Mouse (Mus musculus): Measurements from ENCODE around the gene Hist2h3c2. TPM values are rescaled to one million over a fixed set of nuclear protein-coding genes. Genes with fewer than 3 reads are reported as not detected.
A peak's percentile ranks its signal among the peaks of the same experiment; 100 is the strongest.
"Not testable (repeated sequence)": the region's sequence is repeated elsewhere in the genome, so short reads cannot be mapped to it uniquely, and the experiment has no call there.

Gene Hist2h3c2
- polyA plus RNA-seq, 1 experiment from 2014 or later = 8.7 TPM

GRCm38 (mm10) chr3:96228828-96229227, 10.1 kb downstream of the Hist2h3c2 start:
- 62% methylated on average over 2 of the region's 2 CpGs for WGBS

DNA sequence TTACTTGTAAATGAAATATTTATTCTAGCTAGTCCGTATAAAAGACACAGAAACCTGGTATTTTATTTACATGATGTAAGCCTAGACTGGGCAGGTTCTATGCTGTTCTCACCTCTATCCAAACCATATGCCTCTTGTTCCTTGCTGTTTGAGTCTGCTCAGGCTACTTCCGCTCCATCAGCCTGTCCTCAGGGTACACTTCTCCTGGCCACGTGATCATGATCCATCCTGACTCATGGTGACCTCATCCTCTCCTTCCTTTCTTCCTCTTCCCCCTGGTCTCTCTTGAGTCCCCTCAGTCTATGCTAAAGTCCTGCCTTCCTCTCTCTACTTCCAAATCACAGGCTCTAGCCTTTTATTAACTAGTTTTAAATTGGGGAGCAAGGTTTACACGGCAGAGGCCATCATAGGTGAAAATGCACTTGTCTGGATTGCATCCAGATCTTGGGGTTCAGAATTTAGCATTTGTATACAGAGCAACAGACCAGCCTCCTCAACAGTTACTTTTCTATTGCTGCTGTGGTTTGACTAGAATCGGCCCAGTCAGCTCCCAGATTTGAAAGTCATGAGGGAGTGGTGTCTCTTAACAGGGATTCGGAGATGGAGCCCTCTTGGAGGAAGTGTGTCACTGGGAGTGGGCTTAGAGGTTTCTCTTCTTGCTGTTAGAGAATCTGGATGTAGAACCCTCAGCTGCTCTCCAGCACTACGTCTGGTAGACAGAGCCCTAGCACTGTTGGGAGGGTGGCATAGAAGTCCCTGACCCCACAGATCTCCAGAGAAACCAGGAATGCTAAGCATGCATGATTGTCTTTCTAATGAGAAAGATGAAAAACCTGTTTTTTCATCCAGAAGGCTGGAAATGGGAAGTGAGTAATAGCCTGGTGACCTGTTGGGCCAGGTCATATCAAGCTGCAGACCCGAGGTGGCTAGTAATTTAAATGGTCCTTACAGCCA, 12.0 kb downstream of the Hist2h3c2 start:
- Histone ChIP-seq H3K27me3 (replicated peaks) (no peaks in the 10 kb centered on the region), H3K27ac (no peak overlapping the region), H3K9me3 (no peaks in the 10 kb centered on the region), H3K4me1 (no peaks in the 10 kb centered on the region), H3K4me2 (no peak overlapping the region), H3K4me3 (replicated peaks) (no peak overlapping the region), H3K36me3 (no peaks in the 10 kb centered on the region), H3K9ac (no peak overlapping the region)
- 52% methylated on average over 8 of the region's 8 CpGs for WGBS
- no peak; the same call in 1 of the 2 replicates for ATAC-seq (ENCODE audit: insufficient read depth, low FRiP score, low read depth)

More at GRCm38 (mm10) chr3:96228828-96229227, 10.1 kb downstream of the Hist2h3c2 start:
- Histone ChIP-seq H3K9me3 (no peaks in the 10 kb centered on the region), H3K9ac (no peak overlapping the region), H3K36me3 (no peaks in the 10 kb centered on the region), H3K4me2 (no peak overlapping the region), H3K27ac (no peak overlapping the region), H3K4me1 (no peaks in the 10 kb centered on the region), H3K27me3 (replicated peaks) (no peaks in the 10 kb centered on the region), H3K4me3 (replicated peaks) (no peak overlapping the region)
- no peak for ATAC-seq (ENCODE audit: insufficient read depth, low FRiP score, low read depth)

DNA sequence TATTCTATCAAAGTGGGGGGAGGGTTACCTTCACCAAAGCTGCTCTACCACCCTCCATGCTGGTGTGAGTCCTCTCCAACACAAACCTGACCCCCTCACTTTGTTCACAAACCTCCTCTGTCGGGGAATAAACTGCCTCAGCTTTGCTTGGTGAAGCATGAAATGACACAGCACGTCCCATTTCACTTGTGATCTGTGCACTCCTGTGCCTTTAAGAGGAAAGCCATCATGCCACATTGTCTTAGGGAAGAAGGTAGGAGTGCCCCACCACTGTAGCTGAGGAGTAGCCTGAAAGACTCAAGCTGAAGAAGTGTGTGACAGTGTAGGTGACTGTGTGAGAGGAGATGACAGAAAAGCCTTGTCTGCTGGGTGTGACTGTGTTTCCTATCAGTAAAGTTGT, 13.5 kb downstream of the Hist2h3c2 start:
- Histone ChIP-seq H3K9me3 (no peaks in the 10 kb centered on the region), H3K4me3 (replicated peaks) (no peak overlapping the region), H3K4me2 (no peak overlapping the region), H3K27ac (no peak overlapping the region), H3K4me1 (no peaks in the 10 kb centered on the region), H3K27me3 (replicated peaks) (no peaks in the 10 kb centered on the region), H3K36me3 (no peaks in the 10 kb centered on the region), H3K9ac (no peak overlapping the region)
- 52% methylated on average over 2 of the region's 2 CpGs for WGBS
- ATAC-seq (ENCODE audit: insufficient read depth, low FRiP score, low read depth) = no peak

GRCm38 (mm10) chr3:96222774-96223173, 16.2 kb downstream of the Hist2h3c2 start:
- no peak overlapping the region for H3K27ac ChIP-seq
- ATAC-seq (ENCODE audit: insufficient read depth, low FRiP score, low read depth) = no peak
- H3K4me2 ChIP-seq = peak overlapping the region; percentile 74
- no peak overlapping the region for H3K4me3 ChIP-seq (replicated peaks)
- H3K9me3 ChIP-seq = no peaks in the 10 kb centered on the region
- no peak overlapping the region for H3K9ac ChIP-seq
- peaks cover 6% of the 10 kb centered on the region; the same call in 1 of the 2 replicates for H3K4me1 ChIP-seq
- H3K36me3 ChIP-seq = no peaks in the 10 kb centered on the region
- H3K27me3 ChIP-seq (replicated peaks) = no peaks in the 10 kb centered on the region
- 87% methylated on average over 4 of the region's 4 CpGs for WGBS

DNA sequence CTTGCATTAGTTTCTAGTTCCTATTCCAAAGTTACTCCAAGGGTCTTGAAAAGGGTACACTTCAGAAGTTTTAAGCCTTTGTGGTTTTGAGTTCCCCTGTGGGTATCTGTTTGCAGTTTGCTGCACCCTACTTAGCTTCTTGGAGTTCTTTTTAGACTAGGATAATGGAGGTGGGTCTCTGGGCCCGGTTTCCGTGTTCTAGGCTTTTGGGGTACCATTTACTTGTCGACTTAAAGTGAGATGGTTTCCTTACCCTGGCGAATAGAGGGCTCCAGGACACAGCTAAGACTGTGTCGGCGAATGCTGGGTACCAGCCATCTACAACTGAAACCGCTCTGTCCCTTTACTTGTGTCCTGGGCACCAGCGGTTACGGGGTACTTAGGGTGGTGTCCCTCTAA, 17.3 kb downstream of the Hist2h3c2 start:
- Histone ChIP-seq H3K27ac (peak overlapping the region; percentile 98), H3K4me1 (peaks cover 6% of the 10 kb centered on the region; the same call in 1 of the 2 replicates), H3K27me3 (replicated peaks) (no peaks in the 10 kb centered on the region), H3K4me2 (peak overlapping the region; percentile 74), H3K9ac (peak overlapping the region; percentile 46; the same call in 1 of the 2 replicates), H3K9me3 (no peaks in the 10 kb centered on the region), H3K36me3 (no peaks in the 10 kb centered on the region), H3K4me3 (replicated peaks) (peak overlapping the region; percentile 64)
- ATAC-seq (ENCODE audit: insufficient read depth, low FRiP score, low read depth) = no peak
- 26% methylated on average over 9 of the region's 9 CpGs for WGBS

DNA sequence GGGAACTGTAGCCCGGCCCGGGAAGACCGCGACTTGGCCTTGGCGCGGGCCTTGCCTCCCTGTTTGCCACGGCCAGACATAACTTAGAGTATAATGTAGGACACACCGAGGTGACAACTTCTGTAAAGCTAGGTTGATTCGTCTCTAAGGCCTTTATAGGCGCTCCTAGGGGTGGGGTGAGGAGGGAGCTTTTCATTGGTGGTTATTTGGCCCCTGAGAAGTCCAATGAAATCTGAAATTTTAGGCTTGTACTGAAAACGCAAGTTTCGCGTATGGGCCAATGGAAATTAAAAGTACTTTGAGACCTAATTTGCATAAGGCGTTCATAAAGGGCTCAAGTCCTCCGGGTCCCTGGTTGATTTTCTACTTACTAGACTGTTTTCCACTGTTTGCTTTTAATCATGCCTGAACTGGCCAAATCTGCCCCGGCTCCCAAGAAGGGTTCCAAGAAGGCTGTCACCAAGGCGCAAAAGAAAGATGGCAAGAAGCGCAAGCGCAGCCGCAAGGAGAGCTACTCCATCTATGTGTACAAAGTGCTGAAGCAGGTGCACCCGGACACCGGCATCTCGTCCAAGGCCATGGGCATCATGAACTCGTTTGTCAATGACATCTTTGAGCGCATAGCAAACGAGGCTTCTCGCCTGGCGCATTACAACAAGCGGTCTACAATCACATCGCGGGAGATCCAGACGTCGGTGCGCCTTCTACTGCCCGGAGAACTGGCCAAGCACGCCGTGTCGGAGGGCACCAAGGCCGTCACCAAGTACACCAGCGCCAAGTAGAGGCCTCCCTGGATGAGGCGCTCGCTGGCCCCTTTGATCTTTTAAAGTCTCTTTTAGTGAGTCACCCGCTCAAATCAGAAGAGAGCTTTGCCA, 17.9 kb downstream of the Hist2h3c2 start, which contains the start of the genes Hist2h2ac and Hist2h2be:
TSS of gene Hist2h2ac (minus strand) at position 116 of the 875 bp plus-strand sequence.
TSS of gene Hist2h2be (plus strand) at position 355 of the 875 bp plus-strand sequence.
- peak within 1 kb of the TSS; percentile 98 for H3K27ac ChIP-seq
- no peaks in the 10 kb centered on the region for H3K36me3 ChIP-seq
- peak within 1 kb of the TSS; percentile 64 for H3K4me3 ChIP-seq (replicated peaks)
- peak within 1 kb of the TSS; percentile 74 for H3K4me2 ChIP-seq
- ATAC-seq (ENCODE audit: insufficient read depth, low FRiP score, low read depth) = peak; percentile 94
- under 1% methylated on average over 43 of the region's 43 CpGs for WGBS
- H3K4me1 ChIP-seq = peaks cover 6% of the 10 kb centered on the region; the same call in 1 of the 2 replicates
- peak within 1 kb of the TSS; percentile 85 for H3K9ac ChIP-seq
- H3K27me3 ChIP-seq (replicated peaks) = no peaks in the 10 kb centered on the region
- H3K9me3 ChIP-seq = no peaks in the 10 kb centered on the region

GRCm38 (mm10) chr3:96220131-96220764, 18.7 kb downstream of the Hist2h3c2 start:
- H3K9me3 ChIP-seq; ATAC-seq (ENCODE audit: insufficient read depth, low FRiP score, low read depth); H3K36me3 ChIP-seq; H3K4me1 ChIP-seq; H3K27me3 ChIP-seq (replicated peaks): not testable (repeated sequence)
- Histone ChIP-seq H3K4me3 (replicated peaks) (peak overlapping the region; percentile 64), H3K9ac (peak overlapping the region; percentile 85), H3K27ac (peak overlapping the region; percentile 98), H3K4me2 (peak overlapping the region; percentile 74)
- WGBS = under 1% methylated on average over 28 of the region's 47 CpGs

DNA sequence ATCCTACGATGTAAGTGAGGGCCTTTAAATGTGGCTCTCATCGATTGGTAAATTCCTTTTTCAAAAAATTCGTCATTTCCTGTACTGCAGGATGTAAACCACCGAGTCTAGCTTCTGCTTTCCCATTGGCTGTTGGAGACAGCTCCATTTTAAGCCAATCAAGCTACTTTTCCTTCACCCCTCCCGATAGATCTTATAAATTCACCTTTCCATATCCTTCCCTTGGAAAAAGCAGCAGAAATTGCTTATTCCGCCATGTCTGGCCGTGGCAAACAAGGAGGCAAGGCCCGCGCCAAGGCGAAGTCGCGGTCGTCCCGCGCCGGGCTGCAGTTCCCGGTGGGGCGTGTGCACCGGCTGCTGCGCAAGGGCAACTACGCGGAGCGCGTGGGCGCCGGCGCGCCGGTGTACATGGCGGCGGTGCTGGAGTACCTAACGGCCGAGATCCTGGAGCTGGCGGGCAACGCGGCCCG, 19.2 kb downstream of the Hist2h3c2 start, which contains the start of the genes Bola1 and Hist2h2ab:
TSS of gene Bola1 (minus strand) at position 49 of the 470 bp plus-strand sequence.
TSS of gene Hist2h2ab (plus strand) at position 205 of the 470 bp plus-strand sequence.
- under 1% methylated on average over 37 of the region's 37 CpGs for WGBS

DNA sequence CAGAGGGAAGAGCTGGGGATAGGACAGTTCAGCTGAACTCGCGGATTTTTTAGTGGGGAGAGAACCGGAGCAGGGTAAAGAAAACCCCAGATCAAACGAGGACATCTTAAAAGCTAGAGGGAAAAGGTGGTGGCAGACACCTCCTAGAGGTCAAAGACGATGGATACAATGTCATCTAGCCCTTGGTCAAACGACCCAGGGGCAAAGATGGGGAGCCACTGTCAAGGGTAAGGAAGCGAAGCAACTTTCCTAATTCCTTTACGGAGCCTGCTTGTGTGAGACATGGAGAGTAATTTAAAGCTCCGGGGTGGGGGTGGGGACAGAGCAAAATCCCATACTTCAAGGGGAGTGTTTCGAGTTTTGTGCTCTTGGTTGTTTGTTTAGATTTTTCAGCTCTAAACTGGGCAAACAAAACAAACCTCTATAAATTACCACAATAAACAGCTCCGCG, 19.7 kb downstream of the Hist2h3c2 start:
- ATAC-seq (ENCODE audit: insufficient read depth, low FRiP score, low read depth) = no peak
- Histone ChIP-seq H3K9me3 (no peaks in the 10 kb centered on the region), H3K36me3 (no peaks in the 10 kb centered on the region), H3K4me2 (peak overlapping the region; percentile 74), H3K4me3 (replicated peaks) (peak overlapping the region; percentile 64), H3K27me3 (replicated peaks) (no peaks in the 10 kb centered on the region), H3K27ac (peak overlapping the region; percentile 98), H3K4me1 (peaks cover 6% of the 10 kb centered on the region; the same call in 1 of the 2 replicates), H3K9ac (peak overlapping the region; percentile 58)
- WGBS = under 1% methylated on average over 12 of the region's 12 CpGs

More for the DNA sequence above, 19.2 kb downstream of the Hist2h3c2 start, which contains the start of the genes Bola1 and Hist2h2ab:
- peak within 1 kb of the TSS; percentile 85 for H3K9ac ChIP-seq
- peak; percentile 75 for ATAC-seq (ENCODE audit: insufficient read depth, low FRiP score, low read depth)
- no peaks in the 10 kb centered on the region for H3K36me3 ChIP-seq
- peaks cover 6% of the 10 kb centered on the region; the same call in 1 of the 2 replicates for H3K4me1 ChIP-seq
- no peaks in the 10 kb centered on the region for H3K27me3 ChIP-seq (replicated peaks)
- H3K9me3 ChIP-seq = no peaks in the 10 kb centered on the region
- peak within 1 kb of the TSS; percentile 74 for H3K4me2 ChIP-seq
- peak within 1 kb of the TSS; percentile 98 for H3K27ac ChIP-seq
- peak within 1 kb of the TSS; percentile 64 for H3K4me3 ChIP-seq (replicated peaks)

DNA sequence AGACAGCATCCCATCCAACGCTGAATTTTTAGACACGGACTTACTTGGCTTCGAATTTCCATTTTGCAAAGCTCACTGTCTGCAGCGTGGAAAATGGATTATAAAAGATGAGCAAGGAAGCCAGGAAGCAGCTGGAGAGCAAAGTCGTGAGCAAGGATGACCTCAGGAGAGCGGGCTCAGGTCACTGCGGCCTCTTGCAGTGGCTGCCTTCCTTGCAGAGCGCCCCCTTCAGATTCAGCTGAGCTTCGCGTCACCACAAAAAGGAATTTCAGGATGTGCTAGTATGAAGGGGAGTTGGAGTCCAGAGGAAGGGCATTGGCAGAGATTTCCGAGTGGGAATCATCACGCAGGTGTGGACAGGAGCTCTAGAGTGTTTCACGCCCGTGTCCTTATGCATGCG, 29.7 kb downstream of the Hist2h3c2 start:
- H3K4me2 ChIP-seq = no peak overlapping the region
- 0 out of 2 replicates have a peak, but pooled peaks have one; percentile 27 for ATAC-seq (ENCODE audit: insufficient read depth, low FRiP score, low read depth)
- no peaks in the 10 kb centered on the region for H3K4me1 ChIP-seq
- no peaks in the 10 kb centered on the region for H3K9me3 ChIP-seq
- no peaks in the 10 kb centered on the region for H3K27me3 ChIP-seq (replicated peaks)
- H3K9ac ChIP-seq = no peak overlapping the region
- no peak overlapping the region for H3K4me3 ChIP-seq (replicated peaks)
- H3K27ac ChIP-seq = no peak overlapping the region
- H3K36me3 ChIP-seq = no peaks in the 10 kb centered on the region
- 22% methylated on average over 15 of the region's 15 CpGs for WGBS

GRCm38 (mm10) chr3:96207819-96208218, 31.1 kb downstream of the Hist2h3c2 start:
- 69% methylated on average over 3 of the region's 3 CpGs for WGBS
- Histone ChIP-seq H3K4me3 (replicated peaks) (no peak overlapping the region), H3K36me3 (no peaks in the 10 kb centered on the region), H3K27me3 (replicated peaks) (no peaks in the 10 kb centered on the region), H3K9me3 (no peaks in the 10 kb centered on the region), H3K4me1 (no peaks in the 10 kb centered on the region), H3K4me2 (no peak overlapping the region), H3K27ac (no peak overlapping the region), H3K9ac (no peak overlapping the region)
- ATAC-seq (ENCODE audit: insufficient read depth, low FRiP score, low read depth) = no peak

Measured in stomach, embryonic 15.5 days (tissue).